In the genomic region with DNA sequence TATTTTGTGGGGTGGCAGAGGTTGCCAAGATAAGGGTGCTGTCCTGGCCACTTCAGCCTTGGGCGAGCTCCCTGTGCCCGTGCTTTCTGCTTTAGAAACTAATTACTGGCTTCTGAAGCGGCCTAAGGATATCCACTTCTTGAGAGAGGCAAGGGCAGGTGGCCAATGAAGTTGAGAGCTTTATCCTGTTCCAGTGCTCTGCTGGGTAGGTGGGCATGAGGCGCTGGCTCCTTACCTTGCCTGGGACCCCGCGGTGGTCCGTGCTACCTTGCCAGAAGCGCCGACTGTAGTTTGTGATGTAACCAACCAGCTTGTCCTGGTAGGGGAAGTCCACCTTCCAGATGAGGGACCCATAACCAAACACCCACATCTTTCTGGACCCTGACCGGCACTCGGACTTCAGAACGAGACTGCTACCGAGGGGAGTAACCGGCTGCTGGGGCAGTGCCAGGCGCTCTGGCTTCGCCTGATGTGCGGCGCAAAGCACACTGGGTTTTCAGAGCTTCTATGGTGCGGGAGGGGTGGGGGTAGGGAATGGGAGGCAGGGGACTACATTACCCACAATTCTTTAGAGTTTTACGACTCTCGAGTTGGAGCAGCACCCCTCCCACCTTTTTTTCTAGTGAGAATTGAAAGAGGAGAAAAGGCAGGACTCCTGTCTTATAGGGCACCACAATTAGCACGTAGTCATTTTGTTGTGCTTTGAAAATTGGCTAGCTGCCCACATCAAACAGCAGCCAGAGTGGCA, we compare ENCODE assay signal across 1 mouse cellular context.
TF ChIP-seq lines count a peak whose summit lies in the region.

A gene (minus strand): TSS at position 474 of the 748 bp plus-strand sequence.

TF ChIP-seq in MEL, 35 proteins besides CTCF, POLR2A, EP300 and RAD21 (continued from another document):
- TF ChIP-seq NRF1 (IDR thresholded peaks at IDR 0.05; ENCODE audit: insufficient read depth, low read depth, low read length, poor library complexity, severe bottlenecking): no peak; the same call in 1 of the 2 replicates
- TF ChIP-seq CHD1 (IDR thresholded peaks at IDR 0.05; ENCODE audit: low read depth, low read length): peak; percentile 87; the same call in 1 of the 2 replicates
- TF ChIP-seq ZC3H11A (IDR thresholded peaks at IDR 0.05; ENCODE audit: low read depth, low read length): no peak
- peak; percentile 69; the same call in 1 of the 2 replicates for TF ChIP-seq TCF12 (IDR thresholded peaks at IDR 0.05; ENCODE audit: low read depth, low read length)
- TF ChIP-seq ETS1 (IDR thresholded peaks at IDR 0.05; ENCODE audit: low read depth, low read length): peak; percentile 86
- no peak for TF ChIP-seq UBTF (IDR thresholded peaks at IDR 0.05; ENCODE audit: borderline replicate concordance, insufficient read depth, low read depth, low read length)
- peak; percentile 88 for TF ChIP-seq NELFE (IDR thresholded peaks at IDR 0.05; ENCODE audit: low read depth, low read length)
- peak; percentile 91 for TF ChIP-seq TBP (IDR thresholded peaks at IDR 0.05; ENCODE audit: low read depth, low read length)
- TF ChIP-seq BHLHE40 (IDR thresholded peaks at IDR 0.05; ENCODE audit: borderline replicate concordance, low read depth, low read length): peak; percentile 40
- no peak for TF ChIP-seq MAFK (IDR thresholded peaks at IDR 0.05; ENCODE audit: borderline replicate concordance, low read depth, low read length)
- peak; percentile 89 for TF ChIP-seq ZMIZ1 (IDR thresholded peaks at IDR 0.05; ENCODE audit: low read depth, low read length)
- TF ChIP-seq MXI1 (IDR thresholded peaks at IDR 0.05; ENCODE audit: low read depth, low read length): peak; percentile 83
